Mouse (Mus musculus) heart, adult 9 months (tissue): ENCODE results near the gene Smim26.

Source experiments
- DNase-seq, 2 experiments: peaks; one replicate each; pipeline ENCODE4 v3.0.0; 2022; ENCODE audit warnings: low spot score in 2 of 2

Smim26 gene

DNA sequence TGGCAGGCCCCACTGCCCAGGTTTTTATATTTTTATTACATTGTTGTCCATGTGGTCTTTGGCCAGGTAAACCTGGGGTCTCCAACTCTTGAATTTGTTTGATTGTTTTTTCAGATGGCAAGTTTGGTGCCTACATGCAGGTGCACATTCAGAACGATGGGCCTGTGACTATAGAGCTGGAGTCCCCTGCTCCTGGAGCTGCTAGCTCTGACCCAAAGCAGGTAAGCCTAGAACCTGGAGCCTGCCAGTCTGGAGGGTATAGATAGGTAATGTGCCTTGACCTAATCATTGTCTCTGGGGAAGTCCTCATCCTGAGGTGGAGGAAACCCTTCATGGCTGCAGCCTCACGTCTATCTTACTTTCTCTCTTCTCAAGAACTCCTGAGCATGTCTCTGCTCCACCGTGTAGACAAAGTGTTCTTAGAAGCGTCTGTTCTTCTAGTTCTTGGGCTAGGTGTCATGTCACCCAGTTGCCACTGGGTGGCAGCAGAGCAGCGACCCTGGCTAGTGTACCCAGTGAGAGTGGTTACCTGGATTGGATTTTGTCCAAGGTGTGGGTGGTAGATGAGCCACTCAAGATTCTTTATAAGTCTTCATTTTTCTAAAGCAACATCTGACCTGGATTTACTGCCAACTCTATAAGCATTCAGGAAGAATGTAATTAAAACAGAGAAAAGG is 41.9 kb downstream of the Smim26 start:
- peak in 1 of 2 experiments; percentile 21 for DNase-seq

- no peak for DNase-seq
Measured at GRCm38 (mm10) chr2:144637204-144637603, 43.4 kb downstream of the Smim26 start.

DNA sequence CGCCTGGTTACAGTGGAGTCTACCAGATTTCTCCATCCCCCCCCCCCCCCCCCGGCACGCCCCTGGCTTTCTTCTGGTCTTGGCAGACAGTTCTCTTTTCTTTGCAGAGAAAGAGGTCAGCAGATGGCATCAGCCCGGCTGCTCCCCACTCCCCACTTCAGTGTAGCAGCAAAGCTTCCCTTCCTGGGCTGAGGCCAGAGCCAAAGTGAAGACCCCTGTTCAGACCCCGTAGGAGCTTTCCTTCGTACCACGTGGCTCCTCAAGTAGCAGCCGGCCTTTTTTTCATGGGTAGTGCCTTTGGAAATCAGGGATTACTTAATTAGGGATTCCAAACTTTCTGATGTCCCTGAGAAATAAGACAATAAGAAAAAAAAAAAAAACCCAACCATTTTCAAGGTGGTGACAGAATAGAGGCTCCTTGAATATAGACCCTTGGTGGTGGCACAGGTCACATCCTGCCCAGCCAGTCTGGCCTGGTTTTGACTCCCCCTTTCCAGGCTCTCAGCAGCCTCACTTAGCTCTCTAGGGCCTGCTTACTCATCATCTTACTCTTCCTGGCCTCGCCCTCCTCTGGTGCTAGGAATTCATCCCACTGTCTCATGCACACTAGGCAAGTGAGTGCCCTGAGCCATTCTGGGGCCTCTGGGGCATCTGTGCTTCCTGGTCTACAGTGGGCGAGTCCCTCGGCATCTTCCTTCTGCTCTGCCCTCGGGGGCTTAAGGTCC is 44.0 kb downstream of the Smim26 start:
- no peak for DNase-seq

- DNase-seq: no peak
Measured at GRCm38 (mm10) chr2:144638719-144639118, 44.9 kb downstream of the Smim26 start.

DNA sequence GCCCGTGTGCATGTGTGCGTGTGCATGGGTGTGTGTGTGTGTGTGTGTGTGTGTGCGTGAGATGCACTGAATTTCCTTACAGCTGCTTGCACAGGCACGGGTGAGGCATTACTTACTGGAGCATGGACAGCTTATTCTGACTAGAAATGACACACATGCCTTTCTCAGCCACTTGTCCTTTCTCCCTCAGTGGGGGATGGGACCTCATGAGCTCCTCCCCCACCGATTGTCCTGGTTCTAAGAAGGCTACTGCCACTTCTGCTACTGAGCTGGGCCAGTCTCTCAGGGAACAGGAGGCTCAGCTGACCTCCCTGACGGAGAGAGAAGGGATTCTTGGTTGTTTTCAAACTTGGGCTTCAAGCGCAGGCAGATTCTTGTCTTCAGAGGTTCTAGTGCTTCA is 46.2 kb downstream of the Smim26 start:
- no peak for DNase-seq

- DNase-seq: peak; percentile 28 to 30
Measured at GRCm38 (mm10) chr2:144641991-144642390, 48.1 kb downstream of the Smim26 start.
